In the genomic region with DNA sequence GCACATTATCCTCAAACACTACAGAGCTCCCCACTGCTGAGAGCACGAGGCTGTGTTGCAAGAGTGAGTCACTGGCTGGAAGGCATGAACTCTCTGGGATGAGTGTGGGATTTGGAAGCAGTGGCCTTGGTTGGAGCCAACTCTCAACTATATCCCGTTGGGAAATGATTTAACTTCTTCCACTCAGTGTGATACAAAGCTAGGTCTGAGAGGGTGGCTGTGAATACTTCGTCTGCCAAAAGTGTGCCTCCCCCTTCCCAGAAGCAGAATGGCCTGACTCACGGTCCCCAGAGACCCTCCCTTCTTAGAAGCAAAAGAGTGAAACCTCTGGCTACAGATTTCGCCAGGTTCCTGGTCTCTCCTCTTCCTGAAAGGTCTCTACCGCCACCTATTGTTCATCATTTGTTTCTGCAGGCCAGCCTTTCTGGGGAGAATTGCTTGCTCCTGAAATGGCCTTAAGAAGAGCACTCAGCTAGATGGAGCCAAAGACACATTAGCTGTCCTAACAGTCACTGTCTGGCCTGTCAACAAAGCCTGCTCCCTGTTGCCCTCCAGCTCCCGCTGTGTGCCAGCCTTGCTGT, we compare ENCODE assay signal across 8 mouse cellular contexts. TPM values are rescaled to one million over a fixed set of nuclear protein-coding genes. Genes with fewer than 3 reads are reported as not detected.
DNase-seq lines count a peak whose midpoint lies in the region; ATAC-seq and TF ChIP-seq lines count a peak whose summit lies in the region.

No protein-coding gene starts in this region.

- peak; percentile 67; the same call in 1 of the 2 replicates for ATAC-seq in heart, embryonic 11.5 days (replicated peaks; ENCODE audit: insufficient number of reproducible peaks, low FRiP score, low TSS enrichment)
- ATAC-seq in kidney, embryonic 14.5 days (ENCODE audit: low FRiP score, low TSS enrichment), result peak; percentile 81
- ATAC-seq in limb, embryonic 15.5 days (ENCODE audit: insufficient number of reproducible peaks, low FRiP score, low TSS enrichment, low read depth), result peak; percentile 87
- peak; percentile 83 for ATAC-seq in midbrain, postnatal 0 days (ENCODE audit: low FRiP score)
- ATAC-seq in stomach, postnatal 0 days (ENCODE audit: low FRiP score, low TSS enrichment), result peak; percentile 92

- no peak overlapping the region for H3K4me3 ChIP-seq in bone marrow, adult 2 months (replicated peaks; ENCODE audit: control insufficient read depth, low read depth, low read length)
- no peak overlapping the region for H3K4me3 ChIP-seq in heart, embryonic 11.5 days (ENCODE audit: low read depth, low read length)
- H3K4me3 ChIP-seq in kidney, embryonic 14.5 days (ENCODE audit: low read length), result no peak overlapping the region
- no peak overlapping the region for H3K4me3 ChIP-seq in limb, embryonic 15.5 days
- no peak overlapping the region for H3K4me3 ChIP-seq in midbrain, postnatal 0 days (ENCODE audit: low read depth, low read length)
- no peak overlapping the region for H3K4me3 ChIP-seq in stomach, postnatal 0 days (ENCODE audit: low read depth, low read length)

- no peak for TF ChIP-seq POLR2A in bone marrow, adult 2 months (IDR thresholded peaks at IDR 0.05; ENCODE audit: borderline replicate concordance, control insufficient read depth, low read depth, low read length)

- H3K4me1 ChIP-seq in bone marrow, adult 2 months (ENCODE audit: control insufficient read depth, insufficient read depth, low read length), result no peaks in the 10 kb centered on the region
- H3K4me1 ChIP-seq in heart, embryonic 11.5 days (ENCODE audit: control insufficient read depth, insufficient read depth, low read length), result no peaks in the 10 kb centered on the region
- H3K4me1 ChIP-seq in kidney, embryonic 14.5 days (ENCODE audit: control insufficient read depth, insufficient read depth, low read length), result no peaks in the 10 kb centered on the region
- peaks cover 16% of the 10 kb centered on the region for H3K4me1 ChIP-seq in limb, embryonic 15.5 days
- H3K4me1 ChIP-seq in midbrain, postnatal 0 days (ENCODE audit: insufficient read depth, low read length), result 0 out of 2 replicates have a peak, but pooled peaks cover 4% of the 10 kb centered on the region
- no peaks in the 10 kb centered on the region for H3K4me1 ChIP-seq in stomach, postnatal 0 days (replicated peaks; ENCODE audit: control insufficient read depth, insufficient read depth)

- 10% methylated on average over 7 of the region's 7 CpGs for WGBS in bone marrow, adult 2 months
- WGBS in heart, embryonic 11.5 days (ENCODE audit: insufficient replicate concordance), result 12% methylated on average over 7 of the region's 7 CpGs
- 14% methylated on average over 7 of the region's 7 CpGs for WGBS in kidney, embryonic 14.5 days
- 5% methylated on average over 7 of the region's 7 CpGs for WGBS in limb, embryonic 15.5 days
- 8% methylated on average over 7 of the region's 7 CpGs for WGBS in midbrain, postnatal 0 days
- WGBS in stomach, postnatal 0 days, result 2% methylated on average over 7 of the region's 7 CpGs

- H3K27ac ChIP-seq in bone marrow, adult 2 months (ENCODE audit: control insufficient read depth, insufficient read depth, low read depth, low read length, poor library complexity), result no peak overlapping the region
- no peak overlapping the region for H3K27ac ChIP-seq in heart, embryonic 11.5 days (ENCODE audit: low read depth, low read length)
- H3K27ac ChIP-seq in kidney, embryonic 14.5 days (ENCODE audit: low read depth, low read length), result no peak overlapping the region
- peak overlapping the region; percentile 61 for H3K27ac ChIP-seq in limb, embryonic 15.5 days
- H3K27ac ChIP-seq in midbrain, postnatal 0 days (ENCODE audit: low read depth, low read length), result no peak overlapping the region
- 0 out of 2 replicates have a peak overlapping the region, but pooled peaks have one; percentile 58 for H3K27ac ChIP-seq in stomach, postnatal 0 days (replicated peaks)

- no peaks in the 10 kb centered on the region for H3K36me3 ChIP-seq in heart, embryonic 11.5 days (ENCODE audit: control insufficient read depth, insufficient read depth, low read length)
- no peaks in the 10 kb centered on the region for H3K36me3 ChIP-seq in kidney, embryonic 14.5 days (ENCODE audit: control insufficient read depth, insufficient read depth, low read length)
- H3K36me3 ChIP-seq in limb, embryonic 15.5 days, result no peaks in the 10 kb centered on the region
- H3K36me3 ChIP-seq in midbrain, postnatal 0 days (ENCODE audit: insufficient read depth, low read length), result no peaks in the 10 kb centered on the region
- H3K36me3 ChIP-seq in stomach, postnatal 0 days (ENCODE audit: control insufficient read depth, insufficient read depth, low read length), result no peaks in the 10 kb centered on the region

- 0 out of 2 replicates have a peak overlapping the region, but pooled peaks have one; percentile 6 for H3K4me2 ChIP-seq in heart, embryonic 11.5 days
- H3K4me2 ChIP-seq in kidney, embryonic 14.5 days (replicated peaks; ENCODE audit: low read depth, low read length), result 0 out of 2 replicates have a peak overlapping the region, but pooled peaks have one; percentile 13
- peak overlapping the region; percentile 14; the same call in 1 of the 2 replicates for H3K4me2 ChIP-seq in limb, embryonic 15.5 days
- 0 out of 2 replicates have a peak overlapping the region, but pooled peaks have one; percentile 20 for H3K4me2 ChIP-seq in midbrain, postnatal 0 days (ENCODE audit: low read depth, low read length, poor library complexity, severe bottlenecking)
- H3K4me2 ChIP-seq in stomach, postnatal 0 days (replicated peaks; ENCODE audit: low read depth), result peak overlapping the region; percentile 46

- H3K9ac ChIP-seq in heart, embryonic 11.5 days (ENCODE audit: low read depth, low read length), result no peak overlapping the region
- H3K9ac ChIP-seq in kidney, embryonic 14.5 days (ENCODE audit: low read depth, low read length), result no peak overlapping the region
- H3K9ac ChIP-seq in limb, embryonic 15.5 days, result no peak overlapping the region
- H3K9ac ChIP-seq in midbrain, postnatal 0 days (replicated peaks; ENCODE audit: low read length, poor library complexity, severe bottlenecking), result no peak overlapping the region
- no peak overlapping the region for H3K9ac ChIP-seq in stomach, postnatal 0 days (ENCODE audit: low read length)

- peak; percentile 95 for DNase-seq in 416B (ENCODE audit: low read depth)
- DNase-seq in fat pad, adult 2 months (ENCODE audit: extremely low read depth, low read depth, low spot score), result peak; percentile 67
- DNase-seq in midbrain, postnatal 0 days (ENCODE audit: low spot score), result peak; percentile 95
- peak; percentile 63 for DNase-seq in stomach, postnatal 0 days (ENCODE audit: low spot score)

- no peak for TF ChIP-seq EP300 in stomach, postnatal 0 days (optimal IDR thresholded peaks at IDR 0.05)

- no peaks in the 10 kb centered on the region for H3K9me3 ChIP-seq in heart, embryonic 11.5 days (replicated peaks; ENCODE audit: control insufficient read depth, low read length)
- no peaks in the 10 kb centered on the region for H3K9me3 ChIP-seq in kidney, embryonic 14.5 days (ENCODE audit: control insufficient read depth, low read length)
- H3K9me3 ChIP-seq in limb, embryonic 15.5 days, result no peaks in the 10 kb centered on the region
- H3K9me3 ChIP-seq in midbrain, postnatal 0 days (ENCODE audit: low read length), result no peaks in the 10 kb centered on the region
- no peaks in the 10 kb centered on the region for H3K9me3 ChIP-seq in stomach, postnatal 0 days (ENCODE audit: control insufficient read depth, low read length)

- peak; percentile 31 for TF ChIP-seq CTCF in bone marrow, adult 2 months (IDR thresholded peaks at IDR 0.05; ENCODE audit: control insufficient read depth, insufficient read depth, low read length)
- TF ChIP-seq CTCF in midbrain, postnatal 0 days (IDR thresholded peaks at IDR 0.05), result peak; percentile 99
- TF ChIP-seq CTCF in stomach, postnatal 0 days (IDR thresholded peaks at IDR 0.05; ENCODE audit: low read depth), result peak; percentile 95

- H3K27me3 ChIP-seq in heart, embryonic 11.5 days (ENCODE audit: control insufficient read depth, insufficient read depth, low read length), result 0 out of 2 replicates have a peak, but pooled peaks cover 2% of the 10 kb centered on the region
- H3K27me3 ChIP-seq in kidney, embryonic 14.5 days (ENCODE audit: control insufficient read depth, insufficient read depth, low read length), result no peaks in the 10 kb centered on the region
- H3K27me3 ChIP-seq in limb, embryonic 15.5 days, result peaks cover 22% of the 10 kb centered on the region
- no peaks in the 10 kb centered on the region for H3K27me3 ChIP-seq in midbrain, postnatal 0 days (ENCODE audit: insufficient read depth, low read length)
- no peaks in the 10 kb centered on the region for H3K27me3 ChIP-seq in stomach, postnatal 0 days (ENCODE audit: control insufficient read depth, insufficient read depth, low read length)

RNA-seq across cellular contexts. Expression of a gene that starts 24.2 kb away (rescaled TPM):
- polyA plus RNA-seq in bone marrow, adult 2 months (2011; ENCODE audit: insufficient read depth, insufficient read length, low replicate concordance, missing spikeins), result 13.5 and 24.1 TPM in 2 replicates
- polyA plus RNA-seq in heart, embryonic 11.5 days (2014; fragmentation: Nextera tagmentation; extraction: Ambion mirVana), result 67.0 and 72.9 TPM in 2 replicates
- polyA plus RNA-seq in kidney, embryonic 14.5 days (2014; fragmentation: Nextera tagmentation; extraction: Ambion mirVana), result 32.8 and 50.0 TPM in 2 replicates
- 36.7 and 37.6 TPM in 2 replicates for polyA plus RNA-seq in limb, embryonic 15.5 days (2015; fragmentation: Nextera tagmentation; extraction: Ambion mirVana)
- total RNA-seq in midbrain, postnatal 0 days (2014; rRNA removed), result 53.6 and 57.3 TPM in 2 replicates
- polyA plus RNA-seq in midbrain, postnatal 0 days (2015; fragmentation: Nextera tagmentation; extraction: Ambion mirVana), result 66.8 TPM in 2 replicates
- polyA plus RNA-seq in stomach, postnatal 0 days (2015; fragmentation: Nextera tagmentation; extraction: Ambion mirVana), result 35.6 and 38.7 TPM in 2 replicates

Comparison
In these comparisons a context has a peak if more than half of its experiments do, and no peak if none do; other contexts are left out.
1. H3K27ac ChIP-seq: peak in limb, embryonic 15.5 days (single experiment) and stomach, postnatal 0 days (single experiment); none in bone marrow, adult 2 months (single experiment), heart, embryonic 11.5 days (single experiment), kidney, embryonic 14.5 days (single experiment) and midbrain, postnatal 0 days (single experiment).
2. CTCF ChIP-seq: peak in every context shown above with its lines; median percentile 99 in midbrain, postnatal 0 days; 95 in stomach, postnatal 0 days; 31 in bone marrow, adult 2 months.
3. Peak in every context shown above with its lines, with median percentiles within 50 percentile points of each other: DNase-seq, ATAC-seq and H3K4me2 ChIP-seq.